Mouse (Mus musculus): Measurements from ENCODE around the gene Plcg2. TPM values are rescaled to one million over a fixed set of nuclear protein-coding genes. Genes with fewer than 3 reads are reported as not detected.

Gene Plcg2
- total RNA-seq, 2 experiments from 2014 or later: 1.4 to 1.5 TPM

DNA sequence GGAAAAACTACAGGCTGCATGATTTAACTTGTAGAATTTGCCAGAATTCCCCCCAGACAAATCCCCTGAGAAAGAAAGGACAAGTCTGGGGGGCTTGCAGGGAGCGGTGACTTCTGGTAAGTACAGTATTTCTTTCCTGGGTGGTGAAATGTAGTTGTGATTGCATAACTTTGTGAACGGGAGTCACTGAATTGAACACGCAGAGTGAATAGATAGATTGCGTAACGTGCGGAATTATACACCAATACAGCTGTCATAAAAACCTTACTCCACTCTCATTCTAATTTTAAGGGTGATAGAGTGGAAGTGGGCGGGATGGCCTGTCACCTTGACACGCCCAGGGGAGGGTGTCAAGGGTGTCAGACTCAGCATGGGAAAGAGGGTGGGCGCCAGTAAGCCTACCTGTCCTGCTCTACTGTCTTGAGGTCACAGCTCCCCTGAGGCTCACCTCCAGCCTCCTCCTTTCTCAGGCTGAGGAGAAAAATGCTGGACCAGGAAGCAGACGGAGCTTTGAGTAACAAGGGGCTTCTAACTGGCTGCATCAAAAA is 185.9 kb downstream of the Plcg2 start:
- DNase-seq: no peak
- intact Hi-C loops (cut with DNase I): no loop called here

DNA sequence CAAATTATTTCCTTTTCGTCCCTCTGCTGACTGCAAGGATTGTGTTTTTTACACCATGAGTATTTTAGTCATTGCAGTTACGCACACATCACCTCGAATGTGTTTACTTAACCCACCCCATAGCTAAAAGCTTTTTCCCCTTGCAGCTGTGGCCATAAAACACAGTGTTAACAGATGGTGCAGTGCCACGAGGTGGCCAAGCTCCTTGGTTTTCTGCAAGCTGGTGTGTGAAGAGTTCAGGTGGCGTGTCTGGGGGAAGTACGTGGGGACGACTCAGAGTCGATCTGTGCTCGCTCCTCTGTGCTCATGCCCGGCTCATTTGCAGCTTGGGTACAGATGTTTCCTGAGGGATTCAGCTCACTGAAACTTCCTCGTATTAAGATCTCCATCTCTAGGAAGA is 186.4 kb downstream of the Plcg2 start:
- no peak for DNase-seq
- intact Hi-C loops (cut with DNase I): no loop called here

Small RNA genes within 50 kb of the gene (microRNA-seq; reads per million reads assigned to microRNA genes)
- gene Gm27361 (not detected), gene Mir7077 (not detected), gene Mir7078 (not detected)

Other genes starting within 250 kb of the Plcg2 start
- gene Cmip, start 241.2 kb upstream of the Plcg2 start, total RNA-seq (2021): 100 to 1,000 TPM; 351 to 377 TPM
- gene Sdr42e1, start 175.4 kb downstream of the Plcg2 start, total RNA-seq (2021): 1 to 10 TPM; 3.1 to 3.5 TPM
- gene Hsd17b2, start 203.6 kb downstream of the Plcg2 start, total RNA-seq (2021): not detected

All from left cerebral cortex, postnatal 4 days (tissue).